Mouse (Mus musculus): ENCODE results near the gene Fam131a. TPM values are rescaled to one million over a fixed set of nuclear protein-coding genes. Genes with fewer than 3 reads are reported as not detected.

Fam131a gene
- polyA plus RNA-seq, 1 experiment from 2014 or later: 7.8 TPM

DNA sequence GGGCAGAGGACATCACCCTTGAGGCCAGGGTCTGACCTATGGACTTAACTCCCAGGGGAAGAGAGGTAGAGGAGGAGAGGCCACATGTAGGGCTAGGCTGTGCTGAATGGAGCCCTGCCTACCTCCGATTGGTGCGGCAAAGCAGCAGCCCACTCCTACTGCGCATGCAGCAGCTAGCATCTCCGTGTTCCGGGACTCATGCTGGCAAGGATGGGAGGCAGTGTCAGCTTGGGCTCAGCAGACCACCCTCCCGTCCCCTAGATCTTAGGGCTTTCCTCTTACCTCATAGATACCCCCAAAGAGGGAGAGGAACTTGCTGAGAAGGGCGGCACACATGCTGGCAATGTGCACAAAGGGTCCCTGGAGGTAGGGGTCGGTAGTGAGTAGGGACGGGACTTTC lies 19.1 kb downstream of the Fam131a start:
- no peak overlapping the region for H3K9ac ChIP-seq (ENCODE audit: low read length)
- H3K4me3 ChIP-seq (ENCODE audit: low read length): no peak overlapping the region
- no peak for ATAC-seq (ENCODE audit: low read depth)
- peaks cover 2% of the 10 kb centered on the region for H3K36me3 ChIP-seq (ENCODE audit: control insufficient read depth, insufficient read depth, low read length)
- H3K27me3 ChIP-seq (ENCODE audit: control insufficient read depth, insufficient read depth, low read depth, low read length): no peaks in the 10 kb centered on the region
- no peaks in the 10 kb centered on the region for H3K9me3 ChIP-seq (ENCODE audit: control insufficient read depth, low read length)
- WGBS: 84% methylated on average over 9 of the region's 9 CpGs
- peaks cover 15% of the 10 kb centered on the region for H3K4me1 ChIP-seq (replicated peaks; ENCODE audit: control insufficient read depth, insufficient read depth, low read length)
- H3K27ac ChIP-seq (ENCODE audit: low read length): no peak overlapping the region
- no peak overlapping the region for H3K4me2 ChIP-seq (ENCODE audit: low read depth, low read length)

DNA sequence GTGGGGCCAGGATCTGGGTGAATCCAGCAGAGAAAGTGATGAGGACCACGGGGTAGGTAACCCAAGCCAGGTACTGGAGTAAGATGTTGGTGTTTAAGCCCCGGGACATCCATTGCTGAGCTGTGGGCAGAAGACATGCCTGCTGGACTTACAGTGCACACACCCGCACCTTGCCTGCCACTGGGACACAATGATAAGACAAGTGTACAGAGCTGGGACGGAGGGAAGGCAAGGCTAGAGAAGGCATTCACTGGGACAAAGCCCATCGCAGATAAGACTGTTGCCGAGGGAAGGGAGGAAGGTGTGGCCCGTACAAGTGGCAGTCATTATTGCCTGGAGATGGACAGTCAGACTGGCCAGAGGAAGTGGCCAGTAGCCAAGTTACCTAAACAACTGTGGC lies 19.8 kb downstream of the Fam131a start:
- 77% methylated on average over 7 of the region's 7 CpGs for WGBS
- Histone ChIP-seq H3K9me3 (ENCODE audit: control insufficient read depth, low read length) (no peaks in the 10 kb centered on the region), H3K27ac (ENCODE audit: low read length) (no peak overlapping the region), H3K4me3 (ENCODE audit: low read length) (no peak overlapping the region), H3K36me3 (ENCODE audit: control insufficient read depth, insufficient read depth, low read length) (peaks cover 2% of the 10 kb centered on the region), H3K4me2 (ENCODE audit: low read depth, low read length) (no peak overlapping the region), H3K9ac (ENCODE audit: low read length) (no peak overlapping the region), H3K27me3 (ENCODE audit: control insufficient read depth, insufficient read depth, low read depth, low read length) (no peaks in the 10 kb centered on the region), H3K4me1 (replicated peaks; ENCODE audit: control insufficient read depth, insufficient read depth, low read length) (peaks cover 15% of the 10 kb centered on the region)
- ATAC-seq (ENCODE audit: low read depth): no peak

- 44% methylated on average over 11 of the region's 11 CpGs for WGBS
- no peak overlapping the region for H3K4me3 ChIP-seq (ENCODE audit: low read length)
Measured at GRCm38 (mm10) chr16:20714307-20715080, 21.5 kb downstream of the Fam131a start.

DNA sequence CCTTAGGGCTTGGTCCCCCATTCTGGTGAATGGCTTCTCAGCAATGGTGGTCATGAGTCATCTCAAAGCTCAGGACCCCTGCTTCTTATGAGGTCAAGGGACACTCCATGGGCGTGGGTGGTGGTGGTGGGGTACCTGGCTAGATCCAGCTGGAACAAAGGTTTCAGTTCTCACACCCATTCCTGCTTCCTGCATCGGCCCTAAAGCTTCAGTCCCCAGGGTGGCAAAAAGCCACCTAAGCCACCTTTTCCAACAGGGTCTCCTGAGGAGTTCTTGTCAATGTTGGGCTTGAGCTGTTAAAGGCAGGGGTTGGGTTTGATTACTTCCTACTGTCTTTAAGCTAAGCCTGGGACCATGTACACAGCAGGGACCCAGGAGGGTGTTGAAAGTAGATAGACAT lies 22.1 kb downstream of the Fam131a start:
- peaks cover 3% of the 10 kb centered on the region for H3K36me3 ChIP-seq (ENCODE audit: control insufficient read depth, insufficient read depth, low read length)
- H3K27ac ChIP-seq (ENCODE audit: low read length): no peak overlapping the region
- no peaks in the 10 kb centered on the region for H3K9me3 ChIP-seq (ENCODE audit: control insufficient read depth, low read length)
- 51% methylated on average over 2 of the region's 2 CpGs for WGBS
- H3K27me3 ChIP-seq (ENCODE audit: control insufficient read depth, insufficient read depth, low read depth, low read length): no peaks in the 10 kb centered on the region
- peak overlapping the region; percentile 96 for H3K4me2 ChIP-seq (ENCODE audit: low read depth, low read length)
- peaks cover 20% of the 10 kb centered on the region for H3K4me1 ChIP-seq (replicated peaks; ENCODE audit: control insufficient read depth, insufficient read depth, low read length)
- H3K4me3 ChIP-seq (ENCODE audit: low read length): peak overlapping the region; percentile 70
- H3K9ac ChIP-seq (ENCODE audit: low read length): peak overlapping the region; percentile 78
- ATAC-seq (ENCODE audit: low read depth): no peak

More at GRCm38 (mm10) chr16:20714307-20715080, 21.5 kb downstream of the Fam131a start:
- no peaks in the 10 kb centered on the region for H3K27me3 ChIP-seq (ENCODE audit: control insufficient read depth, insufficient read depth, low read depth, low read length)
- H3K9ac ChIP-seq (ENCODE audit: low read length): no peak overlapping the region
- no peak for ATAC-seq (ENCODE audit: low read depth)
- no peaks in the 10 kb centered on the region for H3K9me3 ChIP-seq (ENCODE audit: control insufficient read depth, low read length)
- peaks cover 20% of the 10 kb centered on the region for H3K4me1 ChIP-seq (replicated peaks; ENCODE audit: control insufficient read depth, insufficient read depth, low read length)
- H3K4me2 ChIP-seq (ENCODE audit: low read depth, low read length): peak overlapping the region; percentile 16
- no peak overlapping the region for H3K27ac ChIP-seq (ENCODE audit: low read length)
- peaks cover 2% of the 10 kb centered on the region for H3K36me3 ChIP-seq (ENCODE audit: control insufficient read depth, insufficient read depth, low read length)

DNA sequence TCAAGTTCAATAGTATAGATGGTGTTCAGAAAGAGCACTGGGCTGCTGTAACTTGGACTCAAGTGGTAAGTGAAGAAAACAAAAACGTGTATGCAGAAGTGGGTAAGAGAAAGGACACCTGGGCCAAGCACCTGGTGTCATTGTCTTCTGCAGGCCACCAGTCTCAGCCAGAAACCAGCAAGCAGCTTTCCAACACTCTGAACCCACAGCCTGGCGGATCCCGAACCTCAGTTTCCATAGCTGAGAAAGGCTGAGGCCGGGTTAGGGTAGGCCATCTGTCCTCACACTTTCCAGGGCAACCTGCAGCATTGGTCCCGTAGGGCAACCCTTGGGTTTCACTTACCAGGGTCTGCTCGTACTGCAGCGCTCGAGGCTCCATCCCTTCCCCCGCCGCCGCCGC lies 22.5 kb downstream of the Fam131a start:
- Histone ChIP-seq H3K4me1 (replicated peaks; ENCODE audit: control insufficient read depth, insufficient read depth, low read length) (peaks cover 20% of the 10 kb centered on the region), H3K36me3 (ENCODE audit: control insufficient read depth, insufficient read depth, low read length) (peaks cover 2% of the 10 kb centered on the region), H3K9ac (ENCODE audit: low read length) (peak overlapping the region; percentile 78), H3K27me3 (ENCODE audit: control insufficient read depth, insufficient read depth, low read depth, low read length) (no peaks in the 10 kb centered on the region), H3K4me3 (ENCODE audit: low read length) (peak overlapping the region; percentile 70), H3K27ac (ENCODE audit: low read length) (peak overlapping the region; percentile 92; the same call in 1 of the 2 replicates), H3K9me3 (ENCODE audit: control insufficient read depth, low read length) (no peaks in the 10 kb centered on the region), H3K4me2 (ENCODE audit: low read depth, low read length) (peak overlapping the region; percentile 96)
- 3% methylated on average over 12 of the region's 12 CpGs for WGBS
- ATAC-seq (ENCODE audit: low read depth): no peak

DNA sequence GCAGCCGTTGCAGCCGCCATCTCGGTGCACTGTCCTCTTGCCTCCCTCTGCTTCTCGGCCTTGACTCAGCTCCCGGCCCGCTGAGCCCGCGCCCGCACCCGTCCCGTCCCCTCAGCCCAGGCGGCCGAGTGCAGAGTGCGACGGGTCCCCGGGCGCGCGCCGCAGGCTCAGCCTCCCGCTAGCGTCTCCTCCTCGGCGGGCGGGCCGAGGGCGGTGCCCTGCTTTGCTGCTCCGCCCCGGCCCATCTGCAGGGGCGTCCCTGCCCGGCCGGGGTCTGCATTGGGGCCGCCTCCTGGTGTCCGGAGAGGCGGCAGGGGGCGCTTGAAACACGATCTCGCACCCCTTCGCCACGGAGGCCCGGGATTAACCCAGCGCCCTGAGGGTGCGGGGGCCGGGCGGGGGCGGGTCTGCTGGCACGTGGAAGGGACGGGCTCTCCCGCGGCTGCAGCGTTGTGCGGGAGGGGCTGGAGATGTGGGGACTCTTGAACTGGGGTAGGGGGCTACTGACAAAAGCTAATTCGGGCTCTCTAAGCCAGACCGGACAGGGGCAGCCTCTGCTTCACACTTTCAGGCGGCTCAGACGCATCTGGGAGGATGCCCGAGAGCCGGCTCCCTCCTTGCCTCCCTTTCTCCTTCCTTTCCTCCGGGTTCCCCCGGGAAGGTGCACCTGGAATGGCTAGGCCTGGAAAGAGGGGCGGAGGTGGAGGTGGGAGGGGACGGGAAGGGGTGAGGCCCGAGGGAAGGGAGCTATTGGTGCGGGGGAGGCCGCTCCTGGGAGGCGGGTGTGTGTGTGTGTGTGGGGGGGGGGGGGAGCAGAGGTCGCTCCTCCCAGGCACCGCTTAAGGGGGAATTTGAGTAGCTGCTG lies 23.2 kb downstream of the Fam131a start:
- WGBS: under 1% methylated on average over 64 of the region's 68 CpGs
- peak; percentile 85 for ATAC-seq (ENCODE audit: low read depth)
- peaks cover 2% of the 10 kb centered on the region for H3K36me3 ChIP-seq (ENCODE audit: control insufficient read depth, insufficient read depth, low read length)
- peaks cover 20% of the 10 kb centered on the region for H3K4me1 ChIP-seq (replicated peaks; ENCODE audit: control insufficient read depth, insufficient read depth, low read length)
- no peaks in the 10 kb centered on the region for H3K27me3 ChIP-seq (ENCODE audit: control insufficient read depth, insufficient read depth, low read depth, low read length)
- H3K27ac ChIP-seq (ENCODE audit: low read length): peak overlapping the region; percentile 92
- H3K4me2 ChIP-seq (ENCODE audit: low read depth, low read length): peak overlapping the region; percentile 96
- no peaks in the 10 kb centered on the region for H3K9me3 ChIP-seq (ENCODE audit: control insufficient read depth, low read length)
- peak overlapping the region; percentile 78 for H3K9ac ChIP-seq (ENCODE audit: low read length)
- H3K4me3 ChIP-seq (ENCODE audit: low read length): peak overlapping the region; percentile 70

DNA sequence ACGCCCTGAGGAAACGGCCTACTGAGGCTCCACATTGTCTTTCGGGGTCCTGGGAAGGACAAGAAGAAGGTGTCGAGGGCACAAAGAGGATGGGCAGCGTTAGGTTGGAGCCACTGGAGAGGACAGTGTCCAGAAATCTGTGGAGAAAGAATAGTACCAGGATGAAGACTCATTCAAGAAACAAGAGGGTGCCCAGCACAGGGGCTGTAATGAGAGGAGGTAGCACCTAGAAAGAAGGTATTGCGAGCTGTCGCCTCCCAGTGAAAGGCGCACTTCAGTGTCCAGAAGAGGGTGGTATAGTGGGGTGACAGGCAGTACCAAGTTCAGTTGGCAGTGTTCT lies 23.8 kb downstream of the Fam131a start:
- Histone ChIP-seq H3K27ac (ENCODE audit: low read length) (peak overlapping the region; percentile 92), H3K4me1 (replicated peaks; ENCODE audit: control insufficient read depth, insufficient read depth, low read length) (peaks cover 20% of the 10 kb centered on the region)

DNA sequence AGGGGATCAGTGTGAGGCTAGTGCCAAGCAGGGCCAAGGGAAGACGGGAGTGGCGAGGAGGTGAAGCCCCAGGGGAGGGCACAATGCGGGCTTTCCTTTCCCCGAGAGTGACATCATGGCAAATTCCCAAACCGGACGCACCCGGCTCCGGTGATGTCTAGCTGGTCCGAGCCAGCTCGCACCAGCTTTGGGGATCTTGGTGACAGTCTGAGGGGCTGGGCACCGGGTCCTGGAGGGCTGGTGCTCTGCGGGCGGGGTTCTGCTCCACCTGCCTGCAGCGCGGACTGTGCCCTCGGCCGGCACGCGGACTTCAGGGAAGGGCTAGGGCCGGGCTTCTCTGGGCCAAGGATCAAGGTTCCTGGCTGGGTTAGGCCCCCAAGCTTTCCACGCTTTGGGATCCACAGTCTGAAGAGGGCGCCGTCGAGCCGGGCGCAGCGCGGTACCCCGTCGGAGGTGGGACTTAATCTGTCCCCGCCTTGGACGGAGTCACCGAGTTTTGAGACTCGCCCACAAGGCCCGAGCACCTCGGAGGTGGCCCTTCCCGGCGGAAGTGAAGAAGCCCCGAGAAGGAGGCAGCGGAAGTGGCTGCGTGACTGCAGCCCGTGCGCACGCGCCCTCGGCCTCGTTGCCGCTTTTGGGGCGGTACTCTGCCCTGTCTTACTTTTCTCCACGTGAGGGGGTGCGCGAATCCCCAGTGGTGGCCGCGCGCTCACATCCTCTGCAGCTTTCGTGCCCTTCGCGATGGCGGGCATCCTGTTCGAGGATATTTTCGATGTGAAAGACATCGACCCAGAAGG lies 24.3 kb downstream of the Fam131a start, which contains the start of the genes Polr2h and Clcn2:
Gene Polr2h (plus strand): TSS at position 485 of the 797 bp plus-strand sequence.
Gene Clcn2 (minus strand): TSS at position 566 of the 797 bp plus-strand sequence.
- peak within 1 kb of the TSS; percentile 96 for H3K4me2 ChIP-seq (ENCODE audit: low read depth, low read length)
- peak; percentile 87 for ATAC-seq (ENCODE audit: low read depth)
- H3K27me3 ChIP-seq (ENCODE audit: control insufficient read depth, insufficient read depth, low read depth, low read length): no peaks in the 10 kb centered on the region
- peak within 1 kb of the TSS; percentile 78 for H3K9ac ChIP-seq (ENCODE audit: low read length)
- H3K36me3 ChIP-seq (ENCODE audit: control insufficient read depth, insufficient read depth, low read length): peaks cover 7% of the 10 kb centered on the region
- H3K4me3 ChIP-seq (ENCODE audit: low read length): peak within 1 kb of the TSS; percentile 70
- no peaks in the 10 kb centered on the region for H3K9me3 ChIP-seq (ENCODE audit: control insufficient read depth, low read length)
- under 1% methylated on average over 62 of the region's 62 CpGs for WGBS
- peak within 1 kb of the TSS; percentile 92 for H3K27ac ChIP-seq (ENCODE audit: low read length)
- H3K4me1 ChIP-seq (replicated peaks; ENCODE audit: control insufficient read depth, insufficient read depth, low read length): peaks cover 20% of the 10 kb centered on the region

More for the DNA sequence above, 23.8 kb downstream of the Fam131a start:
- Histone ChIP-seq H3K36me3 (ENCODE audit: control insufficient read depth, insufficient read depth, low read length) (peaks cover 5% of the 10 kb centered on the region), H3K9ac (ENCODE audit: low read length) (peak overlapping the region; percentile 78), H3K4me2 (ENCODE audit: low read depth, low read length) (peak overlapping the region; percentile 96), H3K9me3 (ENCODE audit: control insufficient read depth, low read length) (no peaks in the 10 kb centered on the region), H3K4me3 (ENCODE audit: low read length) (peak overlapping the region; percentile 70), H3K27me3 (ENCODE audit: control insufficient read depth, insufficient read depth, low read depth, low read length) (no peaks in the 10 kb centered on the region)
- ATAC-seq (ENCODE audit: low read depth): no peak
- 2% methylated on average over 8 of the region's 8 CpGs for WGBS

All from lung, embryonic 16.5 days (tissue).